Mouse (Mus musculus) megakaryocyte, adult 5-6 weeks (primary cell): ENCODE measurements at regions not wholly inside any gene's neighbourhood (a gene's known extent, or its start where the extent isn't known, plus 50 kb on each side); places are given as distances from the start of the nearest gene placed in this dataset.
A peak's percentile ranks its signal among the peaks of the same experiment; 100 is the strongest.

ENCODE experiments used
- ATAC-seq: 2 replicates; pipeline ENCODE4 v1.8.0; 2016; ENCODE audit warnings: mild to moderate bottlenecking, inconsistent platforms; ENCODE audit not compliant: poor library complexity, severe bottlenecking

GRCm38 (mm10) chr12:52448218-52448617 lies 55.6 kb upstream of the Arhgap5 start:
- no peak for ATAC-seq

- 0 out of 2 replicates have a peak, but pooled peaks have one; percentile 33 for ATAC-seq
These were observed 49.9 kb upstream of the Arhgap5 start for GRCm38 (mm10) chr12:52453890-52454289.
